Mouse (Mus musculus) forebrain, postnatal 0 days (tissue): ENCODE data around the gene Tufm. TPM values are rescaled to one million over a fixed set of nuclear protein-coding genes. Genes with fewer than 3 reads are reported as not detected.
A peak's percentile ranks its signal among the peaks of the same experiment; 100 is the strongest.

Source experiments
- ATAC-seq: fragments of 200-750 bp; cut with Nextera tagmentation; 2 replicates; pipeline ENCODE4 v1.8.0; 2017; ENCODE audit warnings: mild to moderate bottlenecking, moderate library complexity
- DNase-seq: peaks from one replicate; pipeline ENCODE4 v3.0.0-alpha.2; 2015
- H3K27ac ChIP-seq: fragments of 300-500 bp; sonication (generic); 2 replicates; pipeline ENCODE4 v1.5.1; 2014; ENCODE audit warnings: low read depth, mild to moderate bottlenecking, antibody characterized with exemption, low read length, moderate library complexity, mixed read lengths
- H3K27me3 ChIP-seq: fragments of 300-500 bp; sonication (generic); 2 replicates; pipeline ENCODE4 v1.6.1; 2014; ENCODE audit warnings: mild to moderate bottlenecking, low read length, mixed read lengths; ENCODE audit not compliant: insufficient read depth
- H3K36me3 ChIP-seq: fragments of 300-500 bp; sonication (generic); 2 replicates; pipeline ENCODE4 v1.6.1; 2014; ENCODE audit warnings: mild to moderate bottlenecking, moderate library complexity; ENCODE audit not compliant: insufficient read depth
- H3K4me1 ChIP-seq: fragments of 300-500 bp; sonication (generic); 2 replicates; pipeline ENCODE4 v1.6.1; 2014; ENCODE audit warnings: antibody characterized with exemption; ENCODE audit not compliant: insufficient read depth
- H3K4me2 ChIP-seq: fragments of 300-500 bp; sonication (generic); 2 replicates; pipeline ENCODE4 v1.6.1; 2014; ENCODE audit warnings: low read depth, mild to moderate bottlenecking, moderate library complexity
- H3K4me3 ChIP-seq: fragments of 300-500 bp; sonication (generic); 2 replicates; pipeline ENCODE4 v1.5.1; 2014; ENCODE audit warnings: low read depth, low read length, mixed read lengths
- H3K9ac ChIP-seq: fragments of 300-500 bp; sonication (generic); 2 replicates; pipeline ENCODE4 v1.6.1; 2014; ENCODE audit warnings: mild to moderate bottlenecking
- H3K9me3 ChIP-seq: fragments of 300-500 bp; sonication (generic); 2 replicates; pipeline ENCODE4 v1.6.1; 2016; ENCODE audit warnings: low read length
- CTCF ChIP-seq: sonication (generic); IDR thresholded peaks from 2 replicates; pipeline ENCODE4 v1.5.1; 2016; ENCODE audit warnings: antibody characterized with exemption, control low read depth, low read depth
- WGBS: fragments of 180-500 bp; shearing (Covaris S2); extraction: QIAGEN DNeasy Blood & Tissue Kit; methylation state at CpG from one replicate; pipeline ENCODE4 v1.1.7; 2014; 5-methylcytosine and 5-hydroxymethylcytosine counted together
- polyA plus RNA-seq: library from polyadenylated mRNA; unstranded; fragments of >200 nt; fragmentation: Nextera tagmentation; extraction: Ambion mirVana; gene quantifications from 2 replicates; pipeline ENCODE4 v1.2.1, GENCODE M21; 2015
- total RNA-seq: library from RNA; depleted of rRNA; stranded (reverse); fragments of >200 nt; gene quantifications from 2 replicates; pipeline ENCODE4 v1.2.3, GENCODE M21; 2014

Tufm gene
- total and polyA plus RNA-seq, 2 experiments from 2014 or later = 75.9 to 102 TPM

DNA sequence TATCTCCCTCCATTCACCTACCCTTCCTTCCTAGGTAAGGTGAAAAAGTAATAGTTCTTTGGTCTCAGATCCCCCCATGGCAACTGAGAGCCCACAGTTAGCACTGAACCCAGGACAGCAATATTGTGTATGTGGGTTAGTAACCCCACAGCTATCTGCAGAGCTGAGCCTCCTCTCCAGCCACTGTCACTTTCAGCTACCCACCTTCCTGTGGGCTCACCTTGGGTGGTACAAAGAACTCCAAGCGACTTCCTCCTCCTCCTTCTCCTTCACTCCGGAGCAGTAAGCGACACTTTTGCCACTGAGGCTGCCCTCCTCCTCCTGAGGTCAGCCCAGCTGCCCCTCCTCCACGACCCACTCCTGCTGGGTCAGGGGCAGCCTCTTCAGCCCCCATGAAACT lies 15.3 kb upstream of the Tufm start:
- WGBS = 79% methylated on average over 4 of the region's 4 CpGs
- no peak for ATAC-seq
- TF ChIP-seq CTCF = no peak

GRCm38 (mm10) chr7:126472306-126472705 lies 14.9 kb upstream of the Tufm start:
- peaks cover 14% of the 10 kb centered on the region; the same call in 1 of the 2 replicates for H3K4me1 ChIP-seq
- H3K4me3 ChIP-seq = no peak overlapping the region
- ATAC-seq = no peak
- TF ChIP-seq CTCF = no peak
- H3K9me3 ChIP-seq = no peaks in the 10 kb centered on the region
- H3K4me2 ChIP-seq = no peak overlapping the region
- no peak overlapping the region for H3K27ac ChIP-seq
- H3K27me3 ChIP-seq = no peaks in the 10 kb centered on the region
- DNase-seq = no peak
- no peak overlapping the region for H3K9ac ChIP-seq
- WGBS = 89% methylated on average over 13 of the region's 13 CpGs
- H3K36me3 ChIP-seq = peaks cover 54% of the 10 kb centered on the region

More for the DNA sequence above, 15.3 kb upstream of the Tufm start:
- no peak overlapping the region for H3K27ac ChIP-seq
- peaks cover 58% of the 10 kb centered on the region for H3K36me3 ChIP-seq
- H3K9me3 ChIP-seq = no peaks in the 10 kb centered on the region
- H3K4me2 ChIP-seq = no peak overlapping the region
- DNase-seq = no peak
- no peaks in the 10 kb centered on the region for H3K27me3 ChIP-seq
- H3K4me1 ChIP-seq = peaks cover 14% of the 10 kb centered on the region; the same call in 1 of the 2 replicates
- no peak overlapping the region for H3K9ac ChIP-seq
- no peak overlapping the region for H3K4me3 ChIP-seq

DNA sequence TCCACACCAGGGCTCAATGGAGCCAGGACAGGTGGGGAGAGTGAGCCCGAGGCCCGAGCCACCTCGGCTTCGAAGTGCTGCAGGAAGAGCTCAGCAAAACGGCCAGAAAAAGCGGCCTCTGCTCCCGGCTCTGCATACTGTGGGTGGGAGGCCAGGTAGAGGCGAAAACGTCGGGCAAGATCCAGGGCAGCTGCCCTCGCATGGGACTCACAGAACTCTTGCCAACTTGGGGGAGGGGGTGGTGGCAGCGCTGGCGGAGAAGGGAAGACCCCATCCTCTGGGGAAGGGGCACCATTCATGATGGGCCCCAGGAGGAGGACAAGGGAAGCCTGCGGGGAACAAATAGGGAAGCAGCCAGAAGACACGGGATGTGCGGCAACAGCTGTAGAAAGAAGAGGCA lies 14.4 kb upstream of the Tufm start:
- 91% methylated on average over 16 of the region's 16 CpGs for WGBS
- Histone ChIP-seq H3K4me1 (peaks cover 14% of the 10 kb centered on the region; the same call in 1 of the 2 replicates), H3K4me2 (no peak overlapping the region), H3K36me3 (peaks cover 50% of the 10 kb centered on the region), H3K4me3 (no peak overlapping the region), H3K27me3 (no peaks in the 10 kb centered on the region), H3K9ac (no peak overlapping the region), H3K27ac (no peak overlapping the region), H3K9me3 (no peaks in the 10 kb centered on the region)
- DNase-seq (no peak), ATAC-seq (no peak)
- TF ChIP-seq CTCF = no peak

- no peaks in the 10 kb centered on the region for H3K9me3 ChIP-seq
- peak overlapping the region; percentile 84; the same call in 1 of the 2 replicates for H3K4me3 ChIP-seq
- ATAC-seq (no peak), DNase-seq (no peak)
- peak overlapping the region; percentile 92; the same call in 1 of the 2 replicates for H3K9ac ChIP-seq
- H3K4me1 ChIP-seq = peaks cover 14% of the 10 kb centered on the region; the same call in 1 of the 2 replicates
- no peak for TF ChIP-seq CTCF
- no peak overlapping the region for H3K27ac ChIP-seq
- peaks cover 43% of the 10 kb centered on the region for H3K36me3 ChIP-seq
- 82% methylated on average over 9 of the region's 9 CpGs for WGBS
- H3K27me3 ChIP-seq = no peaks in the 10 kb centered on the region
- peak overlapping the region; percentile 95 for H3K4me2 ChIP-seq
These were observed 13.6 kb upstream of the Tufm start for GRCm38 (mm10) chr7:126473470-126474086.

DNA sequence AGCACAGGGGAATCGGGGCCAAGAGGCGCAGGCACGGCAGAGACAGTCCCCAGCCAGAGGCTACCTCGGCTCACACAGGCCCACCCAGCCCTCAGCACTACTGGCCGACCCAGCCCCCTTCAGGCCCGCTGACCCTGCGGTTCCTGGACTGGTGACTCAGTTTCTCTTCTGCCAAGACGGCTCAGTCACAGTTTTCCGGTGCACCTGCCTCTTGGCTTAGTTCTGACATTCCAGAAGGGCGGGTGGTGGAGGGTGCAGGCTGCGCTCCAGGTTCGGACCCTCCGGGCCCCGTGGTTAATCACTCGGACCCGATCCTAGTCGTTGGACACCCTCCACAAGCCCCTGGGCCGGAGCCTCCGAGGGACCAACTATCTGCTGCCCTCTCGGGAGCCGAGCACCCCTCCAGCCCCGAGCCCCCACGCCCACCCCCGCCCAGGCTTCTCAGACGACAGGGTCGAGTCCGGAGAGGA lies 12.6 kb upstream of the Tufm start:
- no peaks in the 10 kb centered on the region for H3K9me3 ChIP-seq
- peaks cover 14% of the 10 kb centered on the region; the same call in 1 of the 2 replicates for H3K4me1 ChIP-seq
- H3K27me3 ChIP-seq = no peaks in the 10 kb centered on the region
- H3K4me2 ChIP-seq = peak overlapping the region; percentile 95
- H3K4me3 ChIP-seq = peak overlapping the region; percentile 84
- WGBS = under 1% methylated on average over 27 of the region's 27 CpGs
- H3K9ac ChIP-seq = peak overlapping the region; percentile 92
- DNase-seq (no peak), ATAC-seq (no peak)
- H3K27ac ChIP-seq = peak overlapping the region; percentile 94
- no peak for TF ChIP-seq CTCF
- peaks cover 33% of the 10 kb centered on the region for H3K36me3 ChIP-seq

DNA sequence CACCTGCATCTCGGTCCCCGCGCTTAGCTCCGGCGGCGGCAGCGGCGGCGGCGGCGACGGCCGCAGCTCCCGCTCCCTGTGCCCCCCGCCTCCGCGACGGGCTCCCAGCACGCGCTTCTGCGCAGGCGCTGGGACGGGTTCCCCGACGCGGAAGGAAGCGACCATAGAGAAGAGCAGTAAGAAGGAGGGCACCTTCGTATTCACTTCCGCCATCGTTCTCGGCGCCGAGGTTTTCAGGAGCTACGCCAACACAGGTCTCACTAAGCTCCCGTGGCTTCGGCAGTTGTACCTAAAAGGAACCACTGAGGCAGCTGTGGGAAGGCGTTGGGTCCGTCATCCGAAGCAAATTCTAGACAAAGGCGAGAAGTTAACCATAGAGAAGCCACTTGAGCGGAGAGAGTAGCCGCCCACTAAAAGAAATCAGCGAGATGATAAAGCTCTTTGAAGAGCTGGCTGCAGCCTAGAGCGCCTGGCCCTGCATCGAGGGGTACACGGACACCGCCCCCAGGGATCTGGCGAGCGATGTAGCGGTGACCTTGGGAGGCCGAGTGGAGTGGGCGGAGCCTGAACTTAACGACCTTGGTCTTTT lies 12.1 kb upstream of the Tufm start, which contains the start of gene Sh2b1:
Gene Sh2b1, minus strand, starts transcription at position 432 of the 589 bp plus-strand sequence.
- peak; percentile 53 for TF ChIP-seq CTCF
- Histone ChIP-seq H3K4me2 (peak within 1 kb of the TSS; percentile 95), H3K9me3 (no peaks in the 10 kb centered on the region), H3K9ac (peak within 1 kb of the TSS; percentile 92), H3K36me3 (peaks cover 28% of the 10 kb centered on the region), H3K4me1 (peaks cover 14% of the 10 kb centered on the region; the same call in 1 of the 2 replicates), H3K4me3 (peak within 1 kb of the TSS; percentile 84), H3K27ac (peak within 1 kb of the TSS; percentile 94), H3K27me3 (no peaks in the 10 kb centered on the region)
- ATAC-seq (peak; percentile 97), DNase-seq (peak; percentile 98)
- 3% methylated on average over 53 of the region's 53 CpGs for WGBS

GRCm38 (mm10) chr7:126481699-126482098 lies 5.5 kb upstream of the Tufm start:
- Histone ChIP-seq H3K4me2 (no peak overlapping the region), H3K27me3 (no peaks in the 10 kb centered on the region), H3K27ac (no peak overlapping the region), H3K9me3 (no peaks in the 10 kb centered on the region), H3K9ac (no peak overlapping the region), H3K4me3 (no peak overlapping the region), H3K4me1 (no peaks in the 10 kb centered on the region), H3K36me3 (no peaks in the 10 kb centered on the region)
- TF ChIP-seq CTCF = peak; percentile 72
- ATAC-seq (no peak), DNase-seq (no peak)
- 24% methylated on average over 5 of the region's 5 CpGs for WGBS
